In the genomic region with DNA sequence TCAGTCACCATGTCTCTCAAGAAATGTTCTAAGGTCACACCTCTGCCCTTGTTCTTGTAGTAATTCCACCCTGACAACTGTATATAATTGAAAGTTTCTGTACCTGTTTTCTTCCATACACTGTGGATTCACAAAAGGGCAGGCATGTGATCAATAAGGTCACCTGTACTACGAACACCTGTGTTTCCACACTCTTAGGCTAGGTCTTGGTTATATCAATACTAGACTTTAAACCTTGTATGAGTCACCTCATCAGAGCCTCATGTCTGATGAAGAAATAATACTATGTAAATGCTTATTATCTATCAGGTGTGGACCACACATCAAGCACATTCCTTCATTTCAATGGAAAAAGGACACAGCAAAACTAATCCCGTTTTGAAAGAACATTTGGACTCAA, we compare ENCODE assay signal across 21 mouse cellular contexts.
"Had no signal": no experiment of that assay in that cellular context is flagged by ENCODE, and none has a peak within 500 bp of the region (broad histone marks: within the 10 kb centered on the region; RNA-seq: fewer than 3 reads in every experiment).

No protein-coding gene starts in this region.

- H3K9ac ChIP-seq: heart, embryonic 13.5 days; heart, embryonic 15.5 days; hindbrain, embryonic 13.5 days; hindbrain, embryonic 15.5 days; limb, embryonic 12.5 days; liver, embryonic 12.5 days had no signal

- DNase-seq: gastrocnemius, adult 2 months; gastrocnemius, postnatal 10 days; gastrocnemius, postnatal 36 days; heart, adult 2 months; heart, postnatal 14 days; heart, postnatal 36 days; kidney, adult 18-20 months; kidney, adult 8-10 months; kidney, postnatal 10 days; kidney, postnatal 25 days; kidney, postnatal 4 days had no signal

- H3K9me3 ChIP-seq: heart, embryonic 13.5 days; heart, embryonic 15.5 days; hindbrain, embryonic 13.5 days; hindbrain, embryonic 15.5 days; limb, embryonic 10.5 days; limb, embryonic 12.5 days; liver, embryonic 12.5 days had no signal

- H3K4me1 ChIP-seq: heart, embryonic 13.5 days; heart, embryonic 15.5 days; hindbrain, embryonic 13.5 days; hindbrain, embryonic 15.5 days; limb, embryonic 10.5 days; limb, embryonic 12.5 days; liver, embryonic 12.5 days had no signal

- H3K36me3 ChIP-seq: heart, embryonic 13.5 days; heart, embryonic 15.5 days; hindbrain, embryonic 13.5 days; hindbrain, embryonic 15.5 days; limb, embryonic 10.5 days; limb, embryonic 12.5 days; liver, embryonic 12.5 days had no signal

- H3K27me3 ChIP-seq: heart, embryonic 13.5 days; heart, embryonic 15.5 days; hindbrain, embryonic 13.5 days; hindbrain, embryonic 15.5 days; limb, embryonic 12.5 days; liver, embryonic 12.5 days had no signal

- H3K4me3 ChIP-seq: gastrocnemius, adult 2 months; heart, adult 2 months; heart, embryonic 13.5 days; heart, embryonic 15.5 days; hindbrain, embryonic 13.5 days; hindbrain, embryonic 15.5 days; left cerebral cortex, adult 2 months; limb, embryonic 10.5 days; limb, embryonic 12.5 days; liver, embryonic 12.5 days had no signal

- H3K4me2 ChIP-seq: heart, embryonic 11.5 days; heart, embryonic 13.5 days; heart, embryonic 15.5 days; hindbrain, embryonic 13.5 days; hindbrain, embryonic 15.5 days; limb, embryonic 12.5 days; liver, embryonic 12.5 days had no signal

- ATAC-seq: hindbrain, postnatal 0 days; liver, embryonic 12.5 days had no signal

- H3K27ac ChIP-seq: gastrocnemius, adult 2 months; heart, adult 2 months; heart, embryonic 13.5 days; heart, embryonic 15.5 days; hindbrain, embryonic 13.5 days; hindbrain, embryonic 15.5 days; hindbrain, postnatal 0 days; left cerebral cortex, adult 2 months; limb, embryonic 10.5 days; limb, embryonic 12.5 days; liver, embryonic 12.5 days had no signal
